Mouse (Mus musculus): Measurements from ENCODE around the gene Zcchc17. TPM values are rescaled to one million over a fixed set of nuclear protein-coding genes. Genes with fewer than 3 reads are reported as not detected.

Gene Zcchc17
- polyA plus RNA-seq (2014; fragmentation: Nextera tagmentation; extraction: Ambion mirVana): 71.0 and 77.0 TPM in 2 replicates

DNA sequence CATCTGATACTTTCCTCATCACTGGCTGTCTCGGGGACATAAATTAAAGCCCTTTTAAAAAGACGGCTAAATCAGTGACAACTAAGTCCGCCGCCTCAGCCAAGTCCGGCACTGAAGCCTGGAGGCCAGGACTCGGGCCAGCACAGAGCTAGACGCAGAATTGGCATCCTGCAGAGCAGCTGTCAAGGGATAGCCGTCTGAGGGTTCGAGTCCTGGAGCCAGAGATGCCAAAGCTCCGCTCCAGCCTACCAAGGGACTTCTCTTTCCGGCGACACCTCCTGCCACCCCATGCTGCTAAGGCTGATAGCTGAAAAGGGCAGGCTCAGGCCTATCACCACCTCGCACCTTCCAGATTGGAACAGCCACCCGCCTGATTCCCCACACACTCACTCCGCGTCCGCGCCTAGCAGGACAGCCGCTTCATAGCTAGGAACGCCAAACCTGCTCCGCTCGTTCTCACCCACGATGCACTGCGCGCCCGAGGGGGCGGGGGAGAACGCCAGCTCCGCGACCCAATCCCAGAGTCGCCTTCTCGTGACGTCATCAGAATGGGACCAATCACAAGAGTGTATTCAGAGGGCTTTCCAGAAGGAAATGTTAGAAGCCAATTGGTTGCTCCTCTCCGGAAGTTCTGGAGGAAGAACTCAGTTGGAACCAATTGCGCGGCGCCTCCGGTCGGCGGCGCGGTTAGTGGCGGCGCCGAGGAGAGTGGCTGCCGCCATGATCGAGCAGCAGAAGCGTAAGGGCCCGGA, at the start of gene Zcchc17, which contains the start of gene Snrnp40:
TSS of gene Zcchc17 (minus strand) at position 458 of the 752 bp plus-strand sequence.
TSS of gene Snrnp40 (plus strand) at position 647 of the 752 bp plus-strand sequence.
- WGBS: under 1% methylated on average over 49 of the region's 49 CpGs
- peak; percentile 99 for ATAC-seq (replicated peaks; ENCODE audit: low FRiP score)
- H3K4me2 ChIP-seq (ENCODE audit: low read depth, low read length, severe bottlenecking): peak within 1 kb of the TSS; percentile 93

DNA sequence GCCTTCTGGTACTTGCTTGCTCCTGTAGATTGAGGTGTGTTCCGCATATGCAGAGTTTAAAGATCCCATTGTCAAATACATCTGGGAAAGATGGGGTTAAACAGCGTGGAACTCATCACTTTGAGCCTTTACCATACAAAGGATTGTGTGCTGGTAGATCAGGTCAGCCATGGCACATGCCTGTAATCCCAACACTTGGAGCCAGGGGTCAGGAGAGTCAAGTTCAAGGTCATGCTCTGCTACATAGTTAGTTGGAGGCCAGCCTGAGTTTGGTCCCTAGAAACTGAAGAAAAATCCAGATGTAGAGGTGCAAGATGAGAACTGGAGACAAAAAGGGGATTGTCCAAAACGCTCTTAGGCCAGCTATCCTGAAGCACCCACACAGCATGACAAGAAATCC, 31.5 kb upstream of the Zcchc17 start:
- no peak overlapping the region for H3K9ac ChIP-seq (ENCODE audit: low read length)
- DNase-seq (ENCODE audit: low spot score) (no peak), ATAC-seq (replicated peaks; ENCODE audit: low FRiP score) (no peak)
- H3K4me3 ChIP-seq (ENCODE audit: low read depth, low read length): no peak overlapping the region
- H3K27ac ChIP-seq (ENCODE audit: low read depth, low read length): no peak overlapping the region
- whole genome bisulfite sequencing: 66% methylated on average over 3 of the region's 3 CpGs
- H3K9me3 ChIP-seq (ENCODE audit: control insufficient read depth, low read length): no peaks in the 10 kb centered on the region
- peaks cover 9% of the 10 kb centered on the region for H3K36me3 ChIP-seq (ENCODE audit: control insufficient read depth, insufficient read depth, low read length)
- H3K4me2 ChIP-seq (ENCODE audit: low read depth, low read length, severe bottlenecking): no peak overlapping the region
- no peaks in the 10 kb centered on the region for H3K4me1 ChIP-seq (replicated peaks; ENCODE audit: control insufficient read depth, insufficient read depth, low read length)
- no peaks in the 10 kb centered on the region for H3K27me3 ChIP-seq (ENCODE audit: control insufficient read depth, insufficient read depth, low read length)

More for the DNA sequence above, at the start of gene Zcchc17, which contains the start of gene Snrnp40:
- Histone ChIP-seq H3K27ac (ENCODE audit: low read depth, low read length) (peak within 1 kb of the TSS; percentile 31; the same call in 1 of the 2 replicates), H3K4me1 (replicated peaks; ENCODE audit: control insufficient read depth, insufficient read depth, low read length) (peaks cover 2% of the 10 kb centered on the region), H3K9me3 (ENCODE audit: control insufficient read depth, low read length) (no peaks in the 10 kb centered on the region), H3K27me3 (ENCODE audit: control insufficient read depth, insufficient read depth, low read length) (no peaks in the 10 kb centered on the region), H3K36me3 (ENCODE audit: control insufficient read depth, insufficient read depth, low read length) (no peaks in the 10 kb centered on the region; the same call in 1 of the 2 replicates), H3K4me3 (ENCODE audit: low read depth, low read length) (peak within 1 kb of the TSS; percentile 96), H3K9ac (ENCODE audit: low read length) (peak within 1 kb of the TSS; percentile 96)
- DNase-seq (ENCODE audit: low spot score): peak; percentile 98

DNA sequence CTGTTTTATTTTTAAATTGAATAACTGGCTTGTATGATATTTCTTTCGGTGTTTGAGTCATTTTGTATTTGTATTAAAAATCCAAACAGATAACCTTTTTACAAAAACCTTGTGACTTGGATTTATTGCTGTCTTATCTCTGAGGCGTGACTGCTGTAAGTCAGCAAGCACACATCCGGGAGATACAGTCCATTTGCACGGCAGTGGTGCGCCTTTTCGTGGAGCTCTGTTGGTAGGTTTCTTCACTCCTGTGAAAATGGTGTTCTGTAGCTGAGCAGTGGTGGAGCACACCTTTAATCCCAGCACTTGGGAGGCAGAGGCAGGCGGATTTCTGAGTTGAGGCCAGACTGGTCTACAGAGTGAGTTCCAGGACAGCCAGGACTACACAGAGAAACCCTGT, 30.2 kb upstream of the Zcchc17 start:
- Histone ChIP-seq H3K4me3 (ENCODE audit: low read depth, low read length) (no peak overlapping the region), H3K9ac (ENCODE audit: low read length) (no peak overlapping the region), H3K36me3 (ENCODE audit: control insufficient read depth, insufficient read depth, low read length) (peaks cover 17% of the 10 kb centered on the region), H3K9me3 (ENCODE audit: control insufficient read depth, low read length) (no peaks in the 10 kb centered on the region), H3K4me2 (ENCODE audit: low read depth, low read length, severe bottlenecking) (no peak overlapping the region), H3K27me3 (ENCODE audit: control insufficient read depth, insufficient read depth, low read length) (no peaks in the 10 kb centered on the region), H3K4me1 (replicated peaks; ENCODE audit: control insufficient read depth, insufficient read depth, low read length) (no peaks in the 10 kb centered on the region), H3K27ac (ENCODE audit: low read depth, low read length) (no peak overlapping the region)
- ATAC-seq (replicated peaks; ENCODE audit: low FRiP score) (no peak), DNase-seq (ENCODE audit: low spot score) (no peak)
- 95% methylated on average over 7 of the region's 7 CpGs for WGBS

GRCm38 (mm10) chr4:130389496-130389895, 29.8 kb upstream of the Zcchc17 start:
- H3K9me3 ChIP-seq (ENCODE audit: control insufficient read depth, low read length): no peaks in the 10 kb centered on the region
- H3K9ac ChIP-seq (ENCODE audit: low read length): no peak overlapping the region
- H3K4me1 ChIP-seq (replicated peaks; ENCODE audit: control insufficient read depth, insufficient read depth, low read length): no peaks in the 10 kb centered on the region
- H3K4me2 ChIP-seq (ENCODE audit: low read depth, low read length, severe bottlenecking): no peak overlapping the region
- H3K4me3 ChIP-seq (ENCODE audit: low read depth, low read length): no peak overlapping the region
- H3K36me3 ChIP-seq (ENCODE audit: control insufficient read depth, insufficient read depth, low read length): peaks cover 17% of the 10 kb centered on the region
- H3K27me3 ChIP-seq (ENCODE audit: control insufficient read depth, insufficient read depth, low read length): no peaks in the 10 kb centered on the region
- no peak overlapping the region for H3K27ac ChIP-seq (ENCODE audit: low read depth, low read length)
- ATAC-seq (replicated peaks; ENCODE audit: low FRiP score) (no peak), DNase-seq (ENCODE audit: low spot score) (no peak)
- WGBS: 84% methylated on average over 6 of the region's 6 CpGs

DNA sequence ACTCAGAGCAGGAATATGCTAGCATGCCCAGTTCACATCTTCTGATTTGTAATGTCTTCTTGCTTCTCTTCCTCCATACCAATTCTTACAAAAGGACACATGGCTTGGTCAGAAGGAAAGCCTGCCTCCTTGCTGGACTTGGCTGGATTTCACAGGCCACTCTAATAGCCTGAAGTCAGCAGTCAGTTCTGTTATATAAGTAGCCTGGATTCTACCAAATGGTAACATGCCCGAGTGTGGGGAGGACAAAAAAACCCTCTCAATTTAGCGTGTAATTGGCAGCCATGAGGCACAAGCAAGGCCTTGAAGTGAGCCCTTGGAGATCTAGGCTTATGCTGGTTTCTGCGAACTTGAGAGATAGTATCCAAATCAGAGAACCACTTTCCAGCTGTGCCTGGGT, 27.5 kb upstream of the Zcchc17 start:
- Histone ChIP-seq H3K27me3 (ENCODE audit: control insufficient read depth, insufficient read depth, low read length) (no peaks in the 10 kb centered on the region), H3K36me3 (ENCODE audit: control insufficient read depth, insufficient read depth, low read length) (peaks cover 21% of the 10 kb centered on the region), H3K27ac (ENCODE audit: low read depth, low read length) (no peak overlapping the region), H3K9ac (ENCODE audit: low read length) (no peak overlapping the region), H3K4me1 (replicated peaks; ENCODE audit: control insufficient read depth, insufficient read depth, low read length) (no peaks in the 10 kb centered on the region), H3K4me2 (ENCODE audit: low read depth, low read length, severe bottlenecking) (no peak overlapping the region), H3K9me3 (ENCODE audit: control insufficient read depth, low read length) (no peaks in the 10 kb centered on the region), H3K4me3 (ENCODE audit: low read depth, low read length) (no peak overlapping the region)
- 82% methylated on average over 3 of the region's 3 CpGs for WGBS
- ATAC-seq (replicated peaks; ENCODE audit: low FRiP score) (no peak), DNase-seq (ENCODE audit: low spot score) (no peak)

GRCm38 (mm10) chr4:130380418-130380817, 20.7 kb upstream of the Zcchc17 start:
- WGBS: 91% methylated on average over 2 of the region's 2 CpGs
- peaks cover 32% of the 10 kb centered on the region for H3K36me3 ChIP-seq (ENCODE audit: control insufficient read depth, insufficient read depth, low read length)
- no peak for ATAC-seq (replicated peaks; ENCODE audit: low FRiP score)

GRCm38 (mm10) chr4:130379181-130379580, 19.4 kb upstream of the Zcchc17 start:
- Histone ChIP-seq H3K4me1 (replicated peaks; ENCODE audit: control insufficient read depth, insufficient read depth, low read length) (no peaks in the 10 kb centered on the region), H3K27me3 (ENCODE audit: control insufficient read depth, insufficient read depth, low read length) (no peaks in the 10 kb centered on the region), H3K4me3 (ENCODE audit: low read depth, low read length) (no peak overlapping the region), H3K4me2 (ENCODE audit: low read depth, low read length, severe bottlenecking) (no peak overlapping the region), H3K9ac (ENCODE audit: low read length) (no peak overlapping the region), H3K27ac (ENCODE audit: low read depth, low read length) (no peak overlapping the region), H3K9me3 (ENCODE audit: control insufficient read depth, low read length) (no peaks in the 10 kb centered on the region), H3K36me3 (ENCODE audit: control insufficient read depth, insufficient read depth, low read length) (peaks cover 30% of the 10 kb centered on the region)
- no peak for DNase-seq (ENCODE audit: low spot score)
- WGBS: 98% methylated on average over 2 of the region's 2 CpGs
- ATAC-seq (replicated peaks; ENCODE audit: low FRiP score): no peak

More at GRCm38 (mm10) chr4:130380418-130380817, 20.7 kb upstream of the Zcchc17 start:
- no peak for DNase-seq (ENCODE audit: low spot score)
- H3K27ac ChIP-seq (ENCODE audit: low read depth, low read length): no peak overlapping the region
- H3K9ac ChIP-seq (ENCODE audit: low read length): no peak overlapping the region
- H3K9me3 ChIP-seq (ENCODE audit: control insufficient read depth, low read length): no peaks in the 10 kb centered on the region
- no peak overlapping the region for H3K4me2 ChIP-seq (ENCODE audit: low read depth, low read length, severe bottlenecking)
- H3K4me1 ChIP-seq (replicated peaks; ENCODE audit: control insufficient read depth, insufficient read depth, low read length): no peaks in the 10 kb centered on the region
- H3K4me3 ChIP-seq (ENCODE audit: low read depth, low read length): no peak overlapping the region
- no peaks in the 10 kb centered on the region for H3K27me3 ChIP-seq (ENCODE audit: control insufficient read depth, insufficient read depth, low read length)

- H3K9me3 ChIP-seq (ENCODE audit: control insufficient read depth, low read length): no peaks in the 10 kb centered on the region
- ATAC-seq (replicated peaks; ENCODE audit: low FRiP score) (no peak), DNase-seq (ENCODE audit: low spot score) (no peak)
- WGBS: 90% methylated on average over 4 of the region's 4 CpGs
- H3K27ac ChIP-seq (ENCODE audit: low read depth, low read length): no peak overlapping the region
- no peak overlapping the region for H3K4me3 ChIP-seq (ENCODE audit: low read depth, low read length)
- peaks cover 28% of the 10 kb centered on the region for H3K36me3 ChIP-seq (ENCODE audit: control insufficient read depth, insufficient read depth, low read length)
- H3K4me2 ChIP-seq (ENCODE audit: low read depth, low read length, severe bottlenecking): no peak overlapping the region
- H3K27me3 ChIP-seq (ENCODE audit: control insufficient read depth, insufficient read depth, low read length): no peaks in the 10 kb centered on the region
- H3K9ac ChIP-seq (ENCODE audit: low read length): no peak overlapping the region
- H3K4me1 ChIP-seq (replicated peaks; ENCODE audit: control insufficient read depth, insufficient read depth, low read length): no peaks in the 10 kb centered on the region
Measured at GRCm38 (mm10) chr4:130377500-130377899, 17.8 kb upstream of the Zcchc17 start.

GRCm38 (mm10) chr4:130376675-130377074, 16.9 kb upstream of the Zcchc17 start:
- Histone ChIP-seq H3K27ac (ENCODE audit: low read depth, low read length) (no peak overlapping the region), H3K36me3 (ENCODE audit: control insufficient read depth, insufficient read depth, low read length) (peaks cover 28% of the 10 kb centered on the region), H3K4me1 (replicated peaks; ENCODE audit: control insufficient read depth, insufficient read depth, low read length) (no peaks in the 10 kb centered on the region), H3K9ac (ENCODE audit: low read length) (no peak overlapping the region), H3K27me3 (ENCODE audit: control insufficient read depth, insufficient read depth, low read length) (no peaks in the 10 kb centered on the region), H3K9me3 (ENCODE audit: control insufficient read depth, low read length) (no peaks in the 10 kb centered on the region), H3K4me3 (ENCODE audit: low read depth, low read length) (no peak overlapping the region), H3K4me2 (ENCODE audit: low read depth, low read length, severe bottlenecking) (no peak overlapping the region)
- WGBS: 91% methylated on average over 4 of the region's 4 CpGs
- no peak for ATAC-seq (replicated peaks; ENCODE audit: low FRiP score)
- no peak for DNase-seq (ENCODE audit: low spot score)
